Mouse (Mus musculus): Measurements from ENCODE around the gene Fam196b. TPM values are rescaled to one million over a fixed set of nuclear protein-coding genes. Genes with fewer than 3 reads are reported as not detected.

Gene Fam196b
- polyA plus RNA-seq (2014; fragmentation: Illumina TruSeq; extraction: RNeasy Lipid Tissue Mini Kit (QIAGEN cat#74804); ENCODE audit: low read depth, low replicate concordance) = not detected

GRCm38 (mm10) chr11:34314534-34315379 lies at the start of gene Fam196b:
Gene Fam196b (plus strand): TSS chr11:34314822.

Other genes starting within 250 kb of the Fam196b start
- not detected for gene 4930469K13Rik, start 216.3 kb upstream of the Fam196b start, polyA plus RNA-seq (2014; fragmentation: Illumina TruSeq; extraction: RNeasy Lipid Tissue Mini Kit (QIAGEN cat#74804); ENCODE audit: low read depth, low replicate concordance)
- gene Foxi1, start 106.7 kb upstream of the Fam196b start, polyA plus RNA-seq (2014; fragmentation: Illumina TruSeq; extraction: RNeasy Lipid Tissue Mini Kit (QIAGEN cat#74804); ENCODE audit: low read depth, low replicate concordance) = not detected

Measured in heart, adult 10 weeks (tissue).